Mouse (Mus musculus) heart, postnatal 14 days (tissue): ENCODE data around the gene Gpam. TPM values are rescaled to one million over a fixed set of nuclear protein-coding genes. Genes with fewer than 3 reads are reported as not detected.

Experiments
- DNase-seq, 2 experiments: peaks; one replicate each; pipeline ENCODE4 v3.0.0; 2021 to 2022
- intact Hi-C: fragments of 180-260 bp; cut with DNase I; formaldehyde crosslinking; loops from one replicate; pipeline ENCODE4 v1.15.1; 2025
- total RNA-seq, 2 experiments: library from RNA; stranded (reverse); gene quantifications; 2 replicates each; pipeline ENCODE4 v1.2.3; 2021

Gene Gpam
- total RNA-seq, 2 experiments from 2014 or later = 165 to 166 TPM

DNA sequence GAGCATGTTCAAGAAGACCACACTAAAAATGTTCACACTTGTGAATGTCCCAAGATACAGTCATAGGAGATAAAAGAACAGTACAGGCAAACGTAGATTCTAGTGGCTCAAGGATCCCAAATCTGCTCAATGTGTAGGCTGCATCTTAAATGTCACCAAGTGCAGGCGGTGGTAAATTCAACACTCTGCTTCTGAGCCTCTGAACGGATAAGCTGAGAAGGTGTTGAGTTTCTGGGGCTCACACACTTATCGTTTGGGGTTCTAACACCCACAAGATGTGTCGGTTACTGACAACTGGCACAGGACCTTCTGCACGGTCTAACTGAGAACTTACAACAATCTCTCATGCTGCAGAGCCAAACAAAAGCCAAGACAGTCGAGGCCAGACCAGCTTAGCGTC, 50.2 kb downstream of the Gpam start:
- DNase-seq = no peak
- intact Hi-C loops = no loop called here

DNA sequence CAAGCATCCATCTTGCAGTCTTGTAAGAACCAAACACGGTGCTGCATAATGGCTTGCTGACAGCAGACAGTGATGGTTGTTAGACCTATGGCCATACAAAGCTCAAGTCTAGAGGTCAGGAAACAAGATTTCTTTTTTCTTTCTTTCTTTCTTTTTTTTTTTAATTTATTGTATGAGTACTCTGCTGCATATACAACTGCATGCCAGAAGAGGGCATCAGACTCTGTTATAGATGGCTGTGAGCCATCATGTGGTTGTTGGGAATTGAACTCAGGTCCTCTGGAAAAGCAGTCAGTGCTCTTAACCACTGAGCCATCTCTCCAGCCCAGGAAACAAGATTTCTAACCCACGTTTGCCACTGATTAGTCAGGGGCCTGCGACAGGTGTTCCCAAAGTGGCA, 54.0 kb downstream of the Gpam start:
- DNase-seq = no peak
- intact Hi-C loops = no loop called here

DNA sequence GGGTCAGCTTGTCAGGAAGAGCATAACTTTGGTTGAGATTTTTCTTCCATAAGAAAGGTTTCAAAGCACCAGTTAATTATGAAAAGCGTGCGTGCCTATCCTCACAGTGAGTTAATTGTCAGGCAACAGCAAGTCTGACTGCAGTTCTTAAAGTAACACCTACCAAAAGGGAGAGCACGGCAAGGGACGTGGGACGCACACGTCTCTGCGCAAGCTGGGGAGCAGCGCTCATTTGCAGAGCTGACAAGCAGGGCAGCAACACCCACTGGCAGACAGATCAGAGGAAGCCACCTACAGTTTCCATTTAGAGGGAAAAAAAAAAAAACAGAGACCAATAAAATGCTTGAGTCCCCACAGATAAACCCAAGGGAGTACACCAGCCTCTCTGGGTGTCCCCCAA, 58.0 kb downstream of the Gpam start:
- no peak for DNase-seq
- intact Hi-C loops = loop anchor here (10.0 kb wide), 2 partner anchors 236 to 1144 kb away; no protein-coding TSS in a partner anchor

DNA sequence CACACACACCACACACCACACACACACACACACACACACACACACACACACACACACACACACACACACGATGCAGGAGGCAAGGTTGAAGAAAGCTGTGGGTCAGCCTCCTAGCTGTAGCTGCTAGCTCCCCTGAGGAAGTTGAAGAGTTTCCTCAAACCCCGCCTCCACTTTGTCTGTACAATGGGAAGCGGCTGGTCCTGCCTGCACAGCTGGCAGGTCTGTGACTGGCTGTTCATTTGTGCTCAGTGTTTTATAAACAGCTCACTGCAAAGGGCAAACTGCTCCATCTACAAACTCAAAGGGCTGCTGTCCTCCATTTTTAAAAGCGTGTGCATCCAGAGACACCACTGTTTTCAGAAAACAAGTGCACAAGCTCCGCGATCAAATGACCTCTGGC, 63.8 kb downstream of the Gpam start:
- peak; percentile 27 to 52 for DNase-seq
- intact Hi-C loops = loop anchor here (10.0 kb wide), 2 partner anchors 242 to 1138 kb away; no protein-coding TSS in a partner anchor

DNA sequence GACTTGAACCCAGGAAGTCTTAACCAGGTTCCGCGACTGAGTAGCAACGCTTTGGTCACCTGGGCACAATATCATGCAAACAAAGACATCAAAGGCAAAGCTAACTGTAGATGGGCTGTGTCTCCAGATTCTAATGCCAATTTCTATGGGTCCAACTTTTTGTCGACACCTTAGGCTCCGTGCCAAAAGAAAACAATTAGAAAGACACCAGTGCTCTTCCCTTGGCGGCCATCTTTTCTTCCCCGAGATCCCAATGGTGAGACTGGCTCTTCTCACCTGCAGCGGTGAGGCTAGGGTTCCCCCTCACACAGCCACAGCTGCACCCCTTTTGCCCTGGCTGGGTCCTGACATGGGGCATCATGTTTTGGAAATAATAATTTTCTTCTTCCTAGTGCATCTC, 64.5 kb downstream of the Gpam start:
- intact Hi-C loops = loop anchor here (10.0 kb wide), 2 partner anchors 242 to 1138 kb away; no protein-coding TSS in a partner anchor
- no peak for DNase-seq

DNA sequence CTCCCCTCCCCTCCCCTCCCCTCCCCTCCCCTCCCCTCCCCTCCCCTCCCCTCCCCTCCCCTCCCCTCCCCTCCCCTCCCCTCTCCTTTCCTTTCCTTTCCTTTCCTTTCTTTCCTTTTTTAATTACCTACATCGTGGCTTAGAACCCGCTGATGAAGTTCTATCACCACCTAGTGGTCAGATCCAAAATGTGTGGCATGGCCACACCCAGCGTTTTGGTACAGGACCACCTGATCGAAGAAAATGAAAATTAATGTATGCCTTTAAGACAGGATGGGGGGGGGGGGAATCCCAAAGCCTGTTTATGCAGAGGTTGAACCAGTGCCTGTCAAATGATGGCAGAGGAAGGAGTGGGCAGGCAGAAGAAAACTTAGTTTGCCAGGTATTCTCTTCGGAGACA, 65.1 kb downstream of the Gpam start:
- DNase-seq = peak in 1 of 2 experiments; percentile 58
- intact Hi-C loops = loop anchor here (2.0 to 10.0 kb wide), 3 partner anchors 243 to 1137 kb away; partner anchors contain the start of gene Adra2a

DNA sequence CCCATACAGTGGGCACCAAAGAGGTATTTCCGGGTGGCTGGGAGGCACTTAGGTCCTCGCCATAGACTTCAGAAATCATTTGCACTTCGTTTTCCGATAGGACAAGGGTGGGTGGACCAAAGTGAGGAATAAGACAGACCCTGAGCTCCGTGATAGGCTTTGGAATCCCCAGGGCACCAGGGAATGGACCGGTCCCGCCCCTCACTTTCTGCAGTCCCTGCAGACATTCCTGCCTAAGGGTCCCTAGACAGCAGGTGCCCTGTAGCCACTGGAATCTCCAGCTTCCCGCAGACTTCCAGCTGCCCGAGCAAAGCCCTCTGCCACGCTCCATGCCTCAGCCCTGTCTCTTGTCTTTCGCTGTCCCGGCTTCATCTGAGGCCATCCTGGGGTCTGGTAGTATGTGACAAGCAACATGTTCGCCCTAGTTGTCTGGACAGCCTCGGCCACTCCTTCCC, 65.6 kb downstream of the Gpam start:
- peak in 1 of 2 experiments; percentile 14 for DNase-seq
- intact Hi-C loops = loop anchor here (2.0 to 10.0 kb wide), 3 partner anchors 243 to 1137 kb away; partner anchors contain the start of gene Adra2a

DNA sequence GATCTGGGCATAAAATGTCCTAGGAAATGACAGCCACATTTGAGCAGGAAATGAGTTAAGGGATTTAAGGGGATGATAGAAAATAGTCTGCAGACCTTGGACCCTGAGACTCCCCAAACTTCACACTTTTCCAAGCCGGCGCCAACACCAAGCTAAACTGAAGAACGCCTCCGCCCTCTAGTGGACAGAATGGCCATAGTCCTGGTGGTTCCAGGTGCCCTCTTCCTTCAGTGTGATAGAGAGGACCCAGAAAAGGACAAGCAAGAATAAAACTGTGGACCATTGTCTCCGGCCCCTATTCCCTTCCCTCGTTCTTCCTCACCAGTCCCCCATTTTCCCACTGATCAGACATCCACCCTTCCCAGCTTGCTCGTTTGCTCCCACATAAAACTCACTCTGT, 66.1 kb downstream of the Gpam start:
- DNase-seq = peak; percentile 65 to 80
- intact Hi-C loops = loop anchor here (2.0 to 10.0 kb wide), 3 partner anchors 244 to 1136 kb away; partner anchors contain the start of gene Adra2a

DNA sequence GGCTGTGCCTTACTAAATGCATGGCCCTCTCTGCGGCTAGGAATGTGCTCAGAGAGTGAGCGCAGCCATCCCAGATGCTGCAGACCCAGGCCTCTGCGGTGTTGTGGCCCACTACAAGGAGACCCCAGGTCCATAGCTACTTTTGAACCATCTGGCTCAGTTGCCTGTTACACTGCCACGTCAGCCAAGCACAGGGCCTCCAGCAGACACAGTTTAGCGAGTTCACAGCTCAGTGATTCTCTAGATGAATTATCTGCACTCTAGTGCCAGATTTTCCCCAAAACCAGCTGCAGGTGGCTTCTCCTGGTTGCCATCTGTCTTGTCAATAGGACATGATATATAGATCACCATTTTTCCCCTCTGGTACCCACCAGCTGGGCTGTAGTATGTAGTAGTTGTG, 69.6 kb downstream of the Gpam start:
- DNase-seq = no peak
- intact Hi-C loops = no loop called here

DNA sequence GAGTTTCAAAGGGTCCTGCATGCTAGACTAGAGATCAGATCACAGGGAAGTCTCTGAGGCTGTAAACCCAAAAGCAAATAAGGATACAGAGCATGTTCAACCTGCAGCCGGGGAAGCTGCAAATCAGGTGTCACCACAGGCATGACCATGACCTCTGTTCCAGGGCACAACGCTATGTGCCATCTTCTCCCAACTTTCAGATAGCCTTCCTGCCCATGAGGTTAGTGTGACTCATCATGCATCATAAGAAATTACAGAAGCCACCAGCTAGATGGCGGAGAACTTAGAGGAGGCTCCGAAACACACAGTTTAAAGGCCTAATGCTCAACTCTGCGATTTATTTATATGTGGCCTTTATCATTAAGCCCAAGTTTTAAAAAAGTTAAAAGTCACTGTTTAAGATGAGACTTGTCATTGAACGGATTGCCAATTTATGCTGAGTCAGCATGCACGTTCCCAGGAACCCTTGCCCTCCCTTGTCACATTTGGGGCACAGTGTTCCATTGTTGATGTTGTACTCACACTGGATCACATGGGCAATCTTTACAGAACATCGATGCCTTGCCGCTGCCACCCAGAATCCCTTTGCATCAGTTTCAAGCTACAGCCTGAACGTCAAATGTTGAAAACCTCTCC, 71.3 kb downstream of the Gpam start:
- intact Hi-C loops = no loop called here
- DNase-seq = no peak

DNA sequence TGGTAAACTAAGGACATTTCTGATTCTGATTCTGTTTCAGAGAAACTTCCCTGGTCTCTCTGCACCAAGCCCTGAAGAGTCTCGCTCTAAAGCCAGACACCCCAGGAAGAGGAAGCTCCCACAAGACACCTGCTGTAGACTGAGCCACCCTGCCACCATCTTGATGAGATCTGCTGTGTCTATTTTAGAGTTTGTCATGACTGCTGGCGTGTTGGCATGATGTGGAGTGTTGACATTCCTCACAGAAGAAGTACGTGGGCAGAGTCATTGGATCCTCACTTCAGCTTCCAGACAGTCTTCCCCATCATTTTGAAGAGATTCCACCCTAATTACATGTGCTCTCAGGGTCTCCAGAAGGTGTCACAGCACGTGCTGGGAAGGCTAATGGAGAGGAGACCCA, 73.9 kb downstream of the Gpam start:
- intact Hi-C loops = no loop called here
- DNase-seq = no peak

DNA sequence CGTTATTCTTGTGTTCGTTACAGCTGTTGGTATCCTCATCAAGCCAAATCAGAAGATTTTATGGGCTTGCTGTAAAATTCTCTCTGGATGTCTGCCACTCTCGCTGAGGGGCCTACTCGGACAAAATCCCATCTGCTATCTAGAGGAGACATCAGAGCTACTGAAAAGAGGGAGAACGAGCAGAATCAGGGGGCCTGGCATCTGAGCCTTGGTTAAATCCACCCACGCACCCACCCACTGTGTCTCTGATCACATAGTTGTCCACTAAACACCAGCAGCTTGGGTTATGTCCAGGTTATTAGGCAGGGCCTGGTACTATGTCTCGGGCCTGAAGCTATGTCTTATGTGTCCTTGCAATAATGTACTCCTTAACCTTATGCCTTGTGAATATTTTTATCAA, 89.6 kb downstream of the Gpam start:
- intact Hi-C loops = no loop called here
- no peak for DNase-seq

DNA sequence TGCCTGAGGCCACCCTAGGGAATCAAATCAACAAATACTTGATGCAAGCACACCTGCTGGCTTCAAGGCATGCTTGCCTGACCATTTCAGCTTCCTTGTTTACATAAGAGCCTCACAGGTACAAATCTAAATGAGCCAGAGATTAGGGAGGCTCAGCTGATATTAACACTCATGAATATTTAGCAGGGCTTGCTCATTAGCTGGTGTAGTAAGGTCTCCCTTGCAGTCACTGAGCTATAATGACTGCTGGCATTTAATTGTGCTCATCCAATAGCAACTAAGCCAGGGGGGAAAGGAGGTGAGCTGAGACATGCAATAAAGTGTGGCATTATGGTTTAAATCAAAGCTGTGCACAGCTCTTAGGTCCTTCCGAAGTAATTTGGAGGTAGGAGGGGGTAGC, 108.2 kb downstream of the Gpam start:
- intact Hi-C loops = no loop called here
- no peak for DNase-seq

Other genes with a start within 250 kb of the Gpam start
- gene Tectb, start 53.5 kb upstream of the Gpam start, total RNA-seq = under 1 TPM; 0.17 to 0.72 TPM
- gene Gucy2g, start 114.0 kb upstream of the Gpam start, total RNA-seq = under 1 TPM in 1 of 2 experiments, not detected in 1; 0.17 TPM
- 10 to 100 TPM; 12.4 to 15.7 TPM for gene Acsl5, start 124.7 kb upstream of the Gpam start, total RNA-seq
- gene Zdhhc6, start 188.8 kb upstream of the Gpam start, total RNA-seq = 10 to 100 TPM; 18.8 to 20.4 TPM
- 10 to 100 TPM; 16.0 to 16.7 TPM for gene Vti1a, start 189.1 kb upstream of the Gpam start, total RNA-seq